Mouse (Mus musculus): Measurements from ENCODE around the gene Dnajc10. TPM values are rescaled to one million over a fixed set of nuclear protein-coding genes. Genes with fewer than 3 reads are reported as not detected.

The Dnajc10 gene
- polyA plus RNA-seq, 1 experiment: 69.5 TPM

- H3K4me3 ChIP-seq (ENCODE audit: low read depth, low read length): no peak overlapping the region
- no peak overlapping the region for H3K9ac ChIP-seq (ENCODE audit: low read depth, poor library complexity, severe bottlenecking)
- no peaks in the 10 kb centered on the region for H3K27me3 ChIP-seq (ENCODE audit: control insufficient read depth, insufficient read depth, low read length, poor library complexity, severe bottlenecking)
- H3K4me1 ChIP-seq (ENCODE audit: control insufficient read depth, insufficient read depth, low read length): no peaks in the 10 kb centered on the region
- peaks cover 9% of the 10 kb centered on the region for H3K36me3 ChIP-seq (ENCODE audit: control insufficient read depth, insufficient read depth, low read length, poor library complexity, severe bottlenecking)
- TF ChIP-seq EP300 (IDR thresholded peaks at IDR 0.05; ENCODE audit: insufficient read depth, low read depth, low read length) (no peak), CTCF (IDR thresholded peaks at IDR 0.05; ENCODE audit: low read depth, low read length) (no peak), POLR2A (IDR thresholded peaks at IDR 0.05; ENCODE audit: insufficient read depth, low read length) (no peak)
- no peaks in the 10 kb centered on the region for H3K9me3 ChIP-seq (replicated peaks; ENCODE audit: control insufficient read depth, insufficient read depth, low read length, poor library complexity, severe bottlenecking)
- no peak overlapping the region for H3K27ac ChIP-seq (ENCODE audit: insufficient read depth, low read length)
Measured at GRCm38 (mm10) chr2:80354531-80354930, 39.3 kb downstream of the Dnajc10 start.

- Histone ChIP-seq H3K27ac (ENCODE audit: insufficient read depth, low read length) (no peak overlapping the region), H3K4me1 (ENCODE audit: control insufficient read depth, insufficient read depth, low read length) (no peaks in the 10 kb centered on the region), H3K9me3 (replicated peaks; ENCODE audit: control insufficient read depth, insufficient read depth, low read length, poor library complexity, severe bottlenecking) (no peaks in the 10 kb centered on the region), H3K27me3 (ENCODE audit: control insufficient read depth, insufficient read depth, low read length, poor library complexity, severe bottlenecking) (no peaks in the 10 kb centered on the region), H3K9ac (ENCODE audit: low read depth, poor library complexity, severe bottlenecking) (no peak overlapping the region), H3K4me3 (ENCODE audit: low read depth, low read length) (no peak overlapping the region), H3K36me3 (ENCODE audit: control insufficient read depth, insufficient read depth, low read length, poor library complexity, severe bottlenecking) (peaks cover 6% of the 10 kb centered on the region)
- no peak for TF ChIP-seq EP300 (IDR thresholded peaks at IDR 0.05; ENCODE audit: insufficient read depth, low read depth, low read length)
Measured at GRCm38 (mm10) chr2:80356656-80357231, 41.5 kb downstream of the Dnajc10 start.

GRCm38 (mm10) chr2:80371458-80371857, 56.2 kb downstream of the Dnajc10 start:
- Histone ChIP-seq H3K27me3 (ENCODE audit: control insufficient read depth, insufficient read depth, low read length, poor library complexity, severe bottlenecking) (no peaks in the 10 kb centered on the region), H3K4me3 (ENCODE audit: low read depth, low read length) (no peak overlapping the region), H3K9ac (ENCODE audit: low read depth, poor library complexity, severe bottlenecking) (no peak overlapping the region), H3K4me1 (ENCODE audit: control insufficient read depth, insufficient read depth, low read length) (no peaks in the 10 kb centered on the region), H3K36me3 (ENCODE audit: control insufficient read depth, insufficient read depth, low read length, poor library complexity, severe bottlenecking) (no peaks in the 10 kb centered on the region), H3K9me3 (replicated peaks; ENCODE audit: control insufficient read depth, insufficient read depth, low read length, poor library complexity, severe bottlenecking) (no peaks in the 10 kb centered on the region), H3K27ac (ENCODE audit: insufficient read depth, low read length) (no peak overlapping the region)
- no peak for TF ChIP-seq EP300 (IDR thresholded peaks at IDR 0.05; ENCODE audit: insufficient read depth, low read depth, low read length)
- no peak for TF ChIP-seq POLR2A (IDR thresholded peaks at IDR 0.05; ENCODE audit: insufficient read depth, low read length)

- Histone ChIP-seq H3K27ac (ENCODE audit: insufficient read depth, low read length) (no peak overlapping the region), H3K9me3 (replicated peaks; ENCODE audit: control insufficient read depth, insufficient read depth, low read length, poor library complexity, severe bottlenecking) (peaks cover 10% of the 10 kb centered on the region), H3K4me3 (ENCODE audit: low read depth, low read length) (no peak overlapping the region), H3K36me3 (ENCODE audit: control insufficient read depth, insufficient read depth, low read length, poor library complexity, severe bottlenecking) (no peaks in the 10 kb centered on the region), H3K9ac (ENCODE audit: low read depth, poor library complexity, severe bottlenecking) (no peak overlapping the region), H3K4me1 (ENCODE audit: control insufficient read depth, insufficient read depth, low read length) (no peaks in the 10 kb centered on the region), H3K27me3 (ENCODE audit: control insufficient read depth, insufficient read depth, low read length, poor library complexity, severe bottlenecking) (no peaks in the 10 kb centered on the region)
- TF ChIP-seq CTCF (IDR thresholded peaks at IDR 0.05; ENCODE audit: low read depth, low read length): no peak
- TF ChIP-seq EP300 (IDR thresholded peaks at IDR 0.05; ENCODE audit: insufficient read depth, low read depth, low read length): no peak
- no peak for TF ChIP-seq POLR2A (IDR thresholded peaks at IDR 0.05; ENCODE audit: insufficient read depth, low read length)
Measured at GRCm38 (mm10) chr2:80374892-80375291, 59.6 kb downstream of the Dnajc10 start.

GRCm38 (mm10) chr2:80379848-80380247, 64.6 kb downstream of the Dnajc10 start:
- H3K27me3 ChIP-seq (ENCODE audit: control insufficient read depth, insufficient read depth, low read length, poor library complexity, severe bottlenecking): no peaks in the 10 kb centered on the region
- H3K27ac ChIP-seq (ENCODE audit: insufficient read depth, low read length): no peak overlapping the region
- no peak overlapping the region for H3K9ac ChIP-seq (ENCODE audit: low read depth, poor library complexity, severe bottlenecking)
- no peak overlapping the region for H3K4me3 ChIP-seq (ENCODE audit: low read depth, low read length)
- H3K4me1 ChIP-seq (ENCODE audit: control insufficient read depth, insufficient read depth, low read length): no peaks in the 10 kb centered on the region
- no peaks in the 10 kb centered on the region for H3K36me3 ChIP-seq (ENCODE audit: control insufficient read depth, insufficient read depth, low read length, poor library complexity, severe bottlenecking)
- TF ChIP-seq EP300 (IDR thresholded peaks at IDR 0.05; ENCODE audit: insufficient read depth, low read depth, low read length): no peak
- TF ChIP-seq CTCF (IDR thresholded peaks at IDR 0.05; ENCODE audit: low read depth, low read length): no peak
- TF ChIP-seq POLR2A (IDR thresholded peaks at IDR 0.05; ENCODE audit: insufficient read depth, low read length): no peak
- H3K9me3 ChIP-seq (replicated peaks; ENCODE audit: control insufficient read depth, insufficient read depth, low read length, poor library complexity, severe bottlenecking): peaks cover 10% of the 10 kb centered on the region

GRCm38 (mm10) chr2:80384447-80384846, 69.2 kb downstream of the Dnajc10 start:
- Histone ChIP-seq H3K4me3 (ENCODE audit: low read depth, low read length) (no peak overlapping the region), H3K36me3 (ENCODE audit: control insufficient read depth, insufficient read depth, low read length, poor library complexity, severe bottlenecking) (no peaks in the 10 kb centered on the region), H3K4me1 (ENCODE audit: control insufficient read depth, insufficient read depth, low read length) (no peaks in the 10 kb centered on the region), H3K9ac (ENCODE audit: low read depth, poor library complexity, severe bottlenecking) (no peak overlapping the region), H3K9me3 (replicated peaks; ENCODE audit: control insufficient read depth, insufficient read depth, low read length, poor library complexity, severe bottlenecking) (no peaks in the 10 kb centered on the region), H3K27me3 (ENCODE audit: control insufficient read depth, insufficient read depth, low read length, poor library complexity, severe bottlenecking) (no peaks in the 10 kb centered on the region), H3K27ac (ENCODE audit: insufficient read depth, low read length) (no peak overlapping the region)
- TF ChIP-seq CTCF (IDR thresholded peaks at IDR 0.05; ENCODE audit: low read depth, low read length) (no peak), POLR2A (IDR thresholded peaks at IDR 0.05; ENCODE audit: insufficient read depth, low read length) (no peak), EP300 (IDR thresholded peaks at IDR 0.05; ENCODE audit: insufficient read depth, low read depth, low read length) (no peak)
